Comparison of ENCODE assay signal across 9 mouse cellular contexts in the genomic region with DNA sequence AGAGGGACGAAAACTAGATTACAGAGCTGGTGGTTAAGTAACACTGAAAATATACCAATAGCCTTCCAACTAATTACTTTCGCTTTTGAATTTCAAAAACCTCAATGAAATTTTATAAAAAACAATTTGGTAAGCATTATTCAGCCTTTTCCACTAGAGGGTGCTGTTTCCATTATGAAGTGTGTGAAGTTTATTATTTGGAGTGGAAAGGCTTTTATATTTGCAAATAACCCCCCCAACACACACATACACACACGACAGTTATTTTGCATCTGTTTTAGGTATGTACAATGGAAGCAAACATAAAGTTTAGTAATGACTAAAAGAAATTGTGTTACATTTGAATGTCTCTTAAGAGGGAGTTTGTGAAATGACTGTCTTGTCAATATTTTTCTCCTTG. TPM values are rescaled to one million over a fixed set of nuclear protein-coding genes. Genes with fewer than 3 reads are reported as not detected.
DNase-seq lines count a peak whose midpoint lies in the region; ATAC-seq lines count a peak whose summit lies in the region.
"Had no signal": no experiment of that assay in that cellular context is flagged by ENCODE, and none has a peak within 500 bp of the region (broad histone marks: within the 10 kb centered on the region; RNA-seq: fewer than 3 reads in every experiment).

No protein-coding gene starts in this region.

- 24% methylated on average over 3 of the region's 3 CpGs for WGBS in hindbrain, embryonic 14.5 days
- whole genome bisulfite sequencing in hindbrain, embryonic 10.5 days: 35% methylated on average over 3 of the region's 3 CpGs
- 17% methylated on average over 3 of the region's 3 CpGs for WGBS in liver, embryonic 13.5 days (ENCODE audit: insufficient replicate concordance)

- no peak overlapping the region for H3K9ac ChIP-seq in hindbrain, embryonic 14.5 days
- no peak overlapping the region for H3K9ac ChIP-seq in liver, embryonic 13.5 days
- H3K9ac ChIP-seq: limb, embryonic 12.5 days had no signal

- H3K36me3 ChIP-seq in hindbrain, embryonic 14.5 days (replicated peaks; ENCODE audit: control insufficient read depth, insufficient read depth): no peaks in the 10 kb centered on the region
- peaks cover 12% of the 10 kb centered on the region for H3K36me3 ChIP-seq in hindbrain, embryonic 10.5 days
- no peaks in the 10 kb centered on the region for H3K36me3 ChIP-seq in liver, embryonic 13.5 days

- H3K9me3 ChIP-seq in hindbrain, embryonic 14.5 days (ENCODE audit: control insufficient read depth, low read length): 0 out of 2 replicates have a peak, but pooled peaks cover 8% of the 10 kb centered on the region
- peaks cover 24% of the 10 kb centered on the region for H3K9me3 ChIP-seq in hindbrain, embryonic 10.5 days
- H3K9me3 ChIP-seq in liver, embryonic 13.5 days (replicated peaks): peaks cover 22% of the 10 kb centered on the region

- no peaks in the 10 kb centered on the region for H3K27me3 ChIP-seq in hindbrain, embryonic 14.5 days (ENCODE audit: control insufficient read depth, insufficient read depth, low read length)
- no peaks in the 10 kb centered on the region for H3K27me3 ChIP-seq in hindbrain, embryonic 10.5 days (ENCODE audit: insufficient read depth, poor library complexity, severe bottlenecking)
- no peaks in the 10 kb centered on the region for H3K27me3 ChIP-seq in liver, embryonic 13.5 days
- H3K27me3 ChIP-seq: limb, embryonic 12.5 days had no signal

- H3K27ac ChIP-seq in hindbrain, embryonic 14.5 days: no peak overlapping the region
- no peak overlapping the region for H3K27ac ChIP-seq in hindbrain, embryonic 10.5 days
- no peak overlapping the region for H3K27ac ChIP-seq in liver, embryonic 13.5 days
- H3K27ac ChIP-seq: limb, embryonic 12.5 days had no signal

- no peak overlapping the region for H3K4me3 ChIP-seq in hindbrain, embryonic 14.5 days (replicated peaks; ENCODE audit: low read length)
- H3K4me3 ChIP-seq in hindbrain, embryonic 10.5 days: no peak overlapping the region
- H3K4me3 ChIP-seq in liver, embryonic 13.5 days (replicated peaks): no peak overlapping the region
- H3K4me3 ChIP-seq: limb, embryonic 12.5 days had no signal

- ATAC-seq in hindbrain, embryonic 14.5 days (ENCODE audit: low FRiP score): no peak
- no peak for ATAC-seq in liver, embryonic 13.5 days (ENCODE audit: low read depth)
- no peak for ATAC-seq in frontal cortex, adult (ENCODE audit: low TSS enrichment)

- no peak overlapping the region for H3K4me2 ChIP-seq in hindbrain, embryonic 14.5 days (replicated peaks)
- H3K4me2 ChIP-seq in liver, embryonic 13.5 days: peak overlapping the region; percentile 17; the same call in 1 of the 2 replicates
- H3K4me2 ChIP-seq: limb, embryonic 12.5 days had no signal

- peak; percentile 82 for DNase-seq in hindbrain, embryonic 14.5 days (ENCODE audit: low spot score)
- DNase-seq in hindbrain, embryonic 10.5 days (ENCODE audit: low spot score): no peak
- DNase-seq in 3T3-L1 (ENCODE audit: low read depth, low spot score) (peak; percentile 68), NIH3T3 (ENCODE audit: low read depth) (peak; percentile 66)
- DNase-seq in liver, embryonic 13.5 days: no peak
- DNase-seq in urinary bladder, postnatal 10 days (ENCODE audit: low spot score): no peak
- no peak for DNase-seq in spleen, adult 12 weeks (ENCODE audit: low spot score)

- no peaks in the 10 kb centered on the region for H3K4me1 ChIP-seq in hindbrain, embryonic 14.5 days (replicated peaks; ENCODE audit: control insufficient read depth, insufficient read depth, low read length)
- H3K4me1 ChIP-seq in hindbrain, embryonic 10.5 days (replicated peaks): 0 out of 2 replicates have a peak, but pooled peaks cover 2% of the 10 kb centered on the region
- no peaks in the 10 kb centered on the region for H3K4me1 ChIP-seq in liver, embryonic 13.5 days (replicated peaks)

RNA-seq across cellular contexts. Expression of gene Csrnp3, which starts 53.1 kb away (rescaled TPM):
- 54.4 and 56.0 TPM in 2 replicates for polyA plus RNA-seq in hindbrain, embryonic 14.5 days (2014; fragmentation: Nextera tagmentation; extraction: Ambion mirVana)
- polyA plus RNA-seq in hindbrain, embryonic 10.5 days (2016; fragmentation: Nextera tagmentation; extraction: Ambion mirVana): 9.8 and 12.3 TPM in 2 replicates
- polyA plus RNA-seq in liver, embryonic 13.5 days (2015; fragmentation: Nextera tagmentation; extraction: Ambion mirVana): 0.21 and 0.36 TPM in 2 replicates

Comparison
In these comparisons a context has a peak if more than half of its experiments do, and no peak if none do; other contexts are left out.
1. DNase-seq: peak in hindbrain, embryonic 14.5 days (single experiment), 3T3-L1 (single experiment) and NIH3T3 (single experiment); none in hindbrain, embryonic 10.5 days (single experiment), liver, embryonic 13.5 days (single experiment), urinary bladder, postnatal 10 days (single experiment) and spleen, adult 12 weeks (single experiment).